Mouse (Mus musculus) ES-Bruce4 (cell line): ENCODE results near the gene Tmed6. TPM values are rescaled to one million over a fixed set of nuclear protein-coding genes. Genes with fewer than 3 reads are reported as not detected.
A peak's percentile ranks its signal among the peaks of the same experiment; 100 is the strongest.
"Not testable (repeated sequence)": the region's sequence is repeated elsewhere in the genome, so short reads cannot be mapped to it uniquely, and the experiment has no call there.

Experiments
- H3K27ac ChIP-seq: 2 replicates; pipeline ENCODE4 v1.5.1; 2012; ENCODE audit warnings: low read length, inconsistent platforms; ENCODE audit not compliant: insufficient read depth
- H3K27me3 ChIP-seq: 2 replicates; pipeline ENCODE4 v1.6.1; 2012; ENCODE audit warnings: mild to moderate bottlenecking, low read length, inconsistent platforms; ENCODE audit not compliant: control insufficient read depth, poor library complexity, insufficient read depth, severe bottlenecking
- H3K36me3 ChIP-seq: 2 replicates; pipeline ENCODE4 v1.6.1; 2012; ENCODE audit warnings: inconsistent platforms, mild to moderate bottlenecking, low read length, moderate library complexity; ENCODE audit not compliant: control insufficient read depth, poor library complexity, insufficient read depth, severe bottlenecking
- H3K4me1 ChIP-seq: one replicate; pipeline ENCODE4 v1.8.1; 2011; ENCODE audit warnings: low read length; ENCODE audit not compliant: control insufficient read depth, insufficient read depth
- H3K4me3 ChIP-seq: 2 replicates; pipeline ENCODE4 v1.5.1; 2011; ENCODE audit warnings: low read depth, mild to moderate bottlenecking, low read length
- H3K9ac ChIP-seq: 2 replicates; pipeline ENCODE4 v1.6.1; 2012; ENCODE audit warnings: low read depth, mild to moderate bottlenecking, inconsistent platforms; ENCODE audit not compliant: poor library complexity, severe bottlenecking
- H3K9me3 ChIP-seq: replicated peaks from 2 replicates; pipeline ENCODE4 v1.6.1; 2012; ENCODE audit warnings: mild to moderate bottlenecking, low read length, inconsistent platforms; ENCODE audit not compliant: control insufficient read depth, poor library complexity, insufficient read depth, severe bottlenecking
- CTCF ChIP-seq: IDR thresholded peaks from one replicate; pipeline ENCODE4 v1.8.1; 2011; ENCODE audit warnings: low read depth, low read length
- EP300 ChIP-seq: IDR thresholded peaks from 2 replicates; pipeline ENCODE4 v1.6.1; 2011; ENCODE audit warnings: low read depth, low read length; ENCODE audit not compliant: insufficient read depth
- POLR2A ChIP-seq: IDR thresholded peaks from one replicate; pipeline ENCODE4 v1.8.1; 2011; ENCODE audit warnings: low read length; ENCODE audit not compliant: insufficient read depth
- polyA plus RNA-seq: library from polyadenylated mRNA; stranded (reverse); fragments of >200 nt; gene quantifications from 2 replicates; pipeline ENCODE4 v1.2.4, GENCODE M21; 2011; ENCODE audit warnings: low read depth; ENCODE audit not compliant: missing spikeins, insufficient read depth, insufficient read length

Gene Tmed6
- polyA plus RNA-seq, 1 experiment, result not detected

- H3K9ac ChIP-seq, result no peak overlapping the region
- H3K9me3 ChIP-seq, result no peaks in the 10 kb centered on the region
- H3K36me3 ChIP-seq, result no peaks in the 10 kb centered on the region
- H3K27me3 ChIP-seq, result no peaks in the 10 kb centered on the region
- peaks cover 5% of the 10 kb centered on the region for H3K4me1 ChIP-seq
- peak overlapping the region; percentile 39 for H3K27ac ChIP-seq
- TF ChIP-seq POLR2A, result no peak
- TF ChIP-seq CTCF, result no peak
- TF ChIP-seq EP300, result no peak
- H3K4me3 ChIP-seq, result no peak overlapping the region
These were observed 45.3 kb upstream of the Tmed6 start for GRCm38 (mm10) chr8:107110629-107111330.

- TF ChIP-seq POLR2A (no peak), EP300 (no peak), CTCF (no peak)
- Histone ChIP-seq H3K4me3 (no peak overlapping the region), H3K27ac (peak overlapping the region; percentile 51; the same call in 1 of the 2 replicates), H3K4me1 (peaks cover 4% of the 10 kb centered on the region), H3K27me3 (no peaks in the 10 kb centered on the region), H3K9ac (no peak overlapping the region), H3K36me3 (no peaks in the 10 kb centered on the region), H3K9me3 (no peaks in the 10 kb centered on the region)
These were observed 44.5 kb upstream of the Tmed6 start for GRCm38 (mm10) chr8:107109816-107110435.

GRCm38 (mm10) chr8:107108978-107109720 lies 43.7 kb upstream of the Tmed6 start:
- Histone ChIP-seq H3K27ac (peak overlapping the region; percentile 79), H3K4me3 (peak overlapping the region; percentile 66), H3K4me1 (no peaks in the 10 kb centered on the region), H3K9ac (peak overlapping the region; percentile 5), H3K36me3 (no peaks in the 10 kb centered on the region), H3K27me3 (no peaks in the 10 kb centered on the region), H3K9me3 (no peaks in the 10 kb centered on the region)
- TF ChIP-seq POLR2A (no peak), EP300 (peak; percentile 95), CTCF (no peak)

GRCm38 (mm10) chr8:107108089-107108488 lies 42.6 kb upstream of the Tmed6 start:
- H3K27ac ChIP-seq, H3K4me1 ChIP-seq, H3K36me3 ChIP-seq, H3K9me3 ChIP-seq, H3K27me3 ChIP-seq: not testable (repeated sequence)
- Histone ChIP-seq H3K4me3 (peak overlapping the region; percentile 42), H3K9ac (peak overlapping the region; percentile 6; the same call in 1 of the 2 replicates)

GRCm38 (mm10) chr8:107104547-107104946 lies 39.1 kb upstream of the Tmed6 start:
- Histone ChIP-seq H3K9me3 (no peaks in the 10 kb centered on the region), H3K27me3 (no peaks in the 10 kb centered on the region), H3K36me3 (no peaks in the 10 kb centered on the region), H3K27ac (no peak overlapping the region), H3K4me3 (no peak overlapping the region), H3K9ac (no peak overlapping the region), H3K4me1 (no peaks in the 10 kb centered on the region)
- TF ChIP-seq EP300 (no peak), CTCF (peak; percentile 90), POLR2A (no peak)

DNA sequence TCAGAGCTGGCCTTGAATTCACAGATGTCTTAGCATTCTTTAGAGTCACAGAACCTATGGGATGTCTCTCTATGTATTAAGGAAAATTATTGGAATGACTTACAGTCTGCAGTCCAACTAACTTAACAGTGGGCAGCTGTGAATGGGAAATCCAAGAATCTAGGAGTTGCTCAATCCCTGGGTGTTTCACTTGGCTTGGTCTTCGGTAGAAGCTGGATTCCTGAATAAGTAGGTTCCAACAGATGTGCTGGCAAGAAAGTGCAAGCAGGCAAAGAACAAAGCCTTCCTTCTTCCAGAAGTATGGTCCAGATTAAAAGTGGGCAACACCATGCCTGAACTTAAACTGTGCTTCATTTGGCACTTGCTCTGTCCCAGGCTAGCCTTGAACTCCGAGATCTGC lies 35.2 kb upstream of the Tmed6 start:
- no peaks in the 10 kb centered on the region for H3K9me3 ChIP-seq
- TF ChIP-seq CTCF, result no peak
- H3K4me3 ChIP-seq, result no peak overlapping the region
- no peak overlapping the region for H3K9ac ChIP-seq
- no peak overlapping the region for H3K27ac ChIP-seq
- H3K36me3 ChIP-seq, result no peaks in the 10 kb centered on the region
- no peaks in the 10 kb centered on the region for H3K4me1 ChIP-seq
- no peaks in the 10 kb centered on the region for H3K27me3 ChIP-seq
